Mouse (Mus musculus): ENCODE results near the gene Rps8. TPM values are rescaled to one million over a fixed set of nuclear protein-coding genes. Genes with fewer than 3 reads are reported as not detected.

Rps8 gene
- polyA plus RNA-seq, 1 experiment from 2014 or later, result 578 TPM

DNA sequence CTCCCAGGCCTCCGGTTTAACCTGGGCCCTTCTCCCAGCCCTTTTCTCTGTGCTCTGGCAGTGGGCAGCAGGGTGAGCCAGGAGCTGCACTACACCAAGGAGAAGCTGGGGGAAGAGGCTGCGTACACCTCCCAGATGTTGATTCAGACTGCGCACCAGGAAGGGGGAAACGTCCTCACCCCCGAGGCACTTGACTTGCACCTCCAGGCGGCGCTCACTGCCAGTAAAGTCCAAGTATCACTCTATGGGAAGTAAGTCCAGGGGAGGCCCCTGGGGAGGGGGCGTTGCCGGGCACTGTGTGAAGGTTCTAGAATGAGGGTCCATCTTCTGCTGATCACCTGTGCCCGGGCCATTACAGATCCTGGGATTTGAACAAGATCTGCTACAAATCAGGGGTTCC lies 51.4 kb downstream of the Rps8 start:
- H3K9me3 ChIP-seq, result no peaks in the 10 kb centered on the region
- 86% methylated on average over 10 of the region's 10 CpGs for WGBS
- no peaks in the 10 kb centered on the region for H3K4me1 ChIP-seq
- H3K27me3 ChIP-seq (replicated peaks), result no peaks in the 10 kb centered on the region
- ATAC-seq (ENCODE audit: low FRiP score, low read depth), result no peak
- H3K9ac ChIP-seq, result no peak overlapping the region
- no peak overlapping the region for H3K4me2 ChIP-seq (replicated peaks)
- H3K36me3 ChIP-seq, result peaks cover 20% of the 10 kb centered on the region
- H3K27ac ChIP-seq, result no peak overlapping the region
- H3K4me3 ChIP-seq, result no peak overlapping the region

Small RNA genes within 50 kb of the gene (microRNA-seq; reads per million reads assigned to microRNA genes)
- not detected for gene Gm22398

Other genes starting within 250 kb of the Rps8 start
- gene Urod, start 161.8 kb downstream of the Rps8 start, polyA plus RNA-seq (2016; fragmentation: Nextera tagmentation; extraction: Ambion mirVana), result 84.7 and 93.0 TPM in 2 replicates
- gene Hectd3, start 160.9 kb downstream of the Rps8 start, polyA plus RNA-seq (2016; fragmentation: Nextera tagmentation; extraction: Ambion mirVana), result 23.8 and 24.0 TPM in 2 replicates
- gene Eif2b3, start 136.8 kb downstream of the Rps8 start, polyA plus RNA-seq (2016; fragmentation: Nextera tagmentation; extraction: Ambion mirVana), result 45.4 and 48.6 TPM in 2 replicates
- gene Ptch2, start 60.2 kb downstream of the Rps8 start, polyA plus RNA-seq (2016; fragmentation: Nextera tagmentation; extraction: Ambion mirVana), result 5.2 and 6.0 TPM in 2 replicates
- gene Btbd19, start 30.5 kb downstream of the Rps8 start, polyA plus RNA-seq (2016; fragmentation: Nextera tagmentation; extraction: Ambion mirVana), result 3.6 and 4.6 TPM in 2 replicates
- not detected in 2 replicates for gene Tctex1d4, start 29.4 kb downstream of the Rps8 start, polyA plus RNA-seq (2016; fragmentation: Nextera tagmentation; extraction: Ambion mirVana)
- gene Plk3, start 22.3 kb downstream of the Rps8 start, polyA plus RNA-seq (2016; fragmentation: Nextera tagmentation; extraction: Ambion mirVana), result 39.3 and 41.4 TPM in 2 replicates
- gene Kif2c, start 26.4 kb upstream of the Rps8 start, polyA plus RNA-seq (2016; fragmentation: Nextera tagmentation; extraction: Ambion mirVana), result 54.6 and 57.6 TPM in 2 replicates
- gene Tmem53, start 95.7 kb upstream of the Rps8 start, polyA plus RNA-seq (2016; fragmentation: Nextera tagmentation; extraction: Ambion mirVana), result 7.0 and 8.0 TPM in 2 replicates
- gene Armh1, start 95.9 kb upstream of the Rps8 start, polyA plus RNA-seq (2016; fragmentation: Nextera tagmentation; extraction: Ambion mirVana), result 0.28 and 0.85 TPM in 2 replicates